Mouse (Mus musculus) heart, embryonic 15.5 days (tissue): Measurements from ENCODE around the gene Adam10. TPM values are rescaled to one million over a fixed set of nuclear protein-coding genes. Genes with fewer than 3 reads are reported as not detected.

ENCODE experiments used
- ATAC-seq: fragments of 200-750 bp; cut with Nextera tagmentation; replicated peaks from 2 replicates; pipeline ENCODE4 v1.8.0; 2017; ENCODE audit warnings: low read depth, moderate TSS enrichment; ENCODE audit not compliant: insufficient number of reproducible peaks, insufficient read depth, low FRiP score
- H3K27ac ChIP-seq: fragments of 300-500 bp; sonication (generic); 2 replicates; pipeline ENCODE4 v1.5.1; 2015; ENCODE audit warnings: mild to moderate bottlenecking, inconsistent platforms
- H3K27me3 ChIP-seq: fragments of 300-500 bp; sonication (generic); 2 replicates; pipeline ENCODE4 v1.6.1; 2015; ENCODE audit warnings: inconsistent platforms
- H3K36me3 ChIP-seq: fragments of 300-500 bp; sonication (generic); 2 replicates; pipeline ENCODE4 v1.6.1; 2015; ENCODE audit warnings: mild to moderate bottlenecking, inconsistent platforms
- H3K4me1 ChIP-seq: fragments of 300-500 bp; sonication (generic); replicated peaks from 2 replicates; pipeline ENCODE4 v1.6.1; 2015; ENCODE audit warnings: inconsistent platforms
- H3K4me2 ChIP-seq: fragments of 300-500 bp; sonication (generic); 2 replicates; pipeline ENCODE4 v1.6.1; 2015; ENCODE audit warnings: inconsistent platforms, mild to moderate bottlenecking, moderate library complexity
- H3K4me3 ChIP-seq: fragments of 300-500 bp; sonication (generic); 2 replicates; pipeline ENCODE4 v1.5.1; 2015; ENCODE audit warnings: mild to moderate bottlenecking, inconsistent platforms
- H3K9ac ChIP-seq: fragments of 300-500 bp; sonication (generic); 2 replicates; pipeline ENCODE4 v1.6.1; 2015; ENCODE audit warnings: mild to moderate bottlenecking, inconsistent platforms
- H3K9me3 ChIP-seq: fragments of 300-500 bp; sonication (generic); replicated peaks from 2 replicates; pipeline ENCODE4 v1.6.1; 2016; ENCODE audit warnings: inconsistent platforms
- WGBS: fragments of 180-500 bp; shearing (Covaris S2); methylation state at CpG from one replicate; pipeline ENCODE4 v1.1.7; 2015; ENCODE audit warnings: mixed read lengths; 5-methylcytosine and 5-hydroxymethylcytosine counted together
- polyA plus RNA-seq: library from polyadenylated mRNA; unstranded; fragments of >200 nt; fragmentation: Nextera tagmentation; extraction: Ambion mirVana; gene quantifications from 2 replicates; pipeline ENCODE4 v1.2.1, GENCODE M21; 2015

Gene Adam10
- polyA plus RNA-seq, 1 experiment from 2014 or later, result 61.3 TPM

DNA sequence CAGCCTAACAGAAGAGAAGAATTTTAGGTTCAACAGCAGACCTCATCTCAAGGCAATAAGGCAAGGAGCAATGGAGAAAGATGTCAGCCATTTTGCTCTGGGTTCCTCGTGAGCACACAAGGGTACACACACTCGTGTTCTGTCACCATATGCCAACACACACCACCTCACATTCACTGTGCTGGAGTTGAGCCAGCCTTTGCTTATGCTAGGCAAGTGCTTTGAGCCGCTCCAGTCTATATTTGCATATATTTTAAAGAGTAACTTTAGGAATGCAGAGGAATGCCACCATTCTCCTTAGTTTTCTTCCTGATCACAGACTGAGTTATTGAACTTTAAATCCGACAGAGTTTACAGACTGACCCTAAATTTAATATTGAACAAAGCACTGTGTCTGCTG lies 111.8 kb downstream of the Adam10 start:
- no peak overlapping the region for H3K27ac ChIP-seq
- WGBS, result 87% methylated on average over 4 of the region's 4 CpGs
- no peaks in the 10 kb centered on the region for H3K36me3 ChIP-seq
- no peak overlapping the region for H3K9ac ChIP-seq
- no peaks in the 10 kb centered on the region for H3K27me3 ChIP-seq
- no peak overlapping the region for H3K4me2 ChIP-seq
- H3K9me3 ChIP-seq, result 0 out of 2 replicates have a peak, but pooled peaks cover 3% of the 10 kb centered on the region
- no peak overlapping the region for H3K4me3 ChIP-seq
- no peak for ATAC-seq
- peaks cover 6% of the 10 kb centered on the region; the same call in 1 of the 2 replicates for H3K4me1 ChIP-seq

DNA sequence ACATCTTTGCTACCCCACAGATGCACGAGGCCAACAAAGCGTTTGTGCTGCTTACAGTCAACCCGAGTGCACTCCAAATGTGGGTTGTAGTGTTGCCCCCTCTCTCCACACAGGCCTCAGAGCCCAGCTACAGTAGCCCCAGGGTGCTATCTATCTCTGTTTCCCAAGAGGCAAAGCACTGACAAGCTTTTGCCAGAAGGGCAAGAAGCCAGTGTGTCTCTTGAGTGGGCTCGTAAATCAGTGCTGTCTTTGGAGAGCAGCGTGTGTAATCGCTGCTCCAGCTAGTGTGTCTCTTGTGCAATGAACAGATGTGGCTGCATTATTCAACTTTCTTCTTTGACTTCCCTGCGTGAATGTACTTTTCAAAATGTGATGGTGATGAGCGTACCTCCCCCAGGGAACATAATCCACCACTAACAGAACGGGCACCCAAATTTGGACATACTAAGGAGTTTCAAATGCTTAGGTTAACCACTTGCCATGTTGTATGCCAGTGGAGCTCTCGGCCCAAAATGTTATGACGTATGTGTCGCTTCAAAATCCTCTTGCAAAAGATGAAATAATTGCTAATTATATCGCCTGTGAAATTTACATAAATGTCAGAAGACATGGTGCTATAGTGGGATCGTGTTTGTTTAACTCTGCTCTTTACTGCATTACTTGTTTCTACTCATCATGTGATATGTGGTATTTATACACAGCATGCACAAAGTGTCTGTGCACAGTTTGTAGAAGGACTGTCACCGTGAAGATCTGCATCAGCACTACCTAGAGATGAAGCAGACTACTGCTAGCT lies 116.0 kb downstream of the Adam10 start:
- Histone ChIP-seq H3K27ac (no peak overlapping the region; the same call in 1 of the 2 replicates), H3K4me1 (peaks cover 6% of the 10 kb centered on the region; the same call in 1 of the 2 replicates), H3K4me2 (no peak overlapping the region), H3K36me3 (no peaks in the 10 kb centered on the region), H3K9ac (no peak overlapping the region), H3K9me3 (no peaks in the 10 kb centered on the region), H3K4me3 (no peak overlapping the region), H3K27me3 (no peaks in the 10 kb centered on the region)
- no peak for ATAC-seq
- 63% methylated on average over 15 of the region's 15 CpGs for WGBS

DNA sequence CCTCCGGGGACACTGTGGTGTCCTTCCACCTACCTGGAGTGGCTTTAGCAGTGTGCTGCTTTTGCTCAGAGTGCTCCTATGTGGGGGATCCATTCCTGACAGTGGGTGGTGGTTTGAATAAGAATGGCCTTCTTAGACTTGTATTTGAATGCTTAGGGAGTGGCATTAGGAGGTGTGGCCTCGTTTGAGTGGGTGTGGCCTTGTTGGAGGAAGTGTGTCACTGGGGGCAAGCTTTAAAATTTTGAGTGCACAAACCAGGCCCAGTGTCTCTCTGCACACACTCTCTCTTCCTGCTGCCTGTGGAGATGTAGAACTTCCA lies 116.6 kb downstream of the Adam10 start:
- no peak for ATAC-seq
- no peak overlapping the region for H3K9ac ChIP-seq
- no peak overlapping the region for H3K27ac ChIP-seq
- H3K27me3 ChIP-seq, result no peaks in the 10 kb centered on the region
- H3K9me3 ChIP-seq, result no peaks in the 10 kb centered on the region
- H3K4me1 ChIP-seq, result peaks cover 6% of the 10 kb centered on the region
- no peak overlapping the region for H3K4me3 ChIP-seq
- no peaks in the 10 kb centered on the region for H3K36me3 ChIP-seq
- H3K4me2 ChIP-seq, result no peak overlapping the region
- 51% methylated on average over 2 of the region's 2 CpGs for WGBS

DNA sequence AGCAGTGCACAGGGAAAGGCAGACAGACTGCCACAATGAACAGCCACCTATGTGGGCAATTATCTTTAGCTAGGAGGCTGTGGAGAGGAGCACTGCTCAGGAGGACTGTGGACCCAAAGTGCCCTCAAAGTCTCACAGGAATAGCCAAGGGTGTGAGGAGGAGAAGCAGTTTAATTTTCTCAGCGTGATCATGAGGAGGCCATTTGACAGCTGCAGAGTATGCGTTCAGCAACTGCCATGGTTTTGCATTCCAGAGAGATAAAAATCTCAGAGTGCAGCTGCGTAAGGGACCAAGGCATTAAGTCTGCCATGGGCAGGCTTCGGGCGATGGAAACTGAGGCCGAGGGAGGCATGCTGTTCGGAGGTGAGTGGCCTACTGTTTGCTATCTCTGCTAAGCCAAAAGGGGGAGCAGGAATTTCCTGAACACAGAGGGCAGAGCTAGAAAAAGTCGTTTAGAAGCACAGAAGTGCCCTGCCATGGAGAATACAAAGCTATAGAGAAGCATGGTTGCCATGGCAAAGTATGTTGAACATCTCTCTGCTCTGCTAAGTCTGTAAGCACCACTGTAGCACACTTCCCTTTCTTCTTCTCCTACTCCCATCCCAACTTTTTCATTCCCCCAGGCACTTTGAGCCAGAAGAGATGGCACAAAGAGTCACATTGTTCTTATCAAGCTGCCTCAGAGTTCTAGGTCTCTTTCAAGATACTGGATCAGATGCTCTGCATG lies 122.0 kb downstream of the Adam10 start:
- Histone ChIP-seq H3K4me3 (no peak overlapping the region), H3K9ac (no peak overlapping the region), H3K27me3 (no peaks in the 10 kb centered on the region), H3K27ac (no peak overlapping the region), H3K36me3 (no peaks in the 10 kb centered on the region), H3K4me1 (peaks cover 5% of the 10 kb centered on the region; the same call in 1 of the 2 replicates), H3K4me2 (no peak overlapping the region), H3K9me3 (no peaks in the 10 kb centered on the region)
- WGBS, result 41% methylated on average over 8 of the region's 8 CpGs
- ATAC-seq, result no peak

DNA sequence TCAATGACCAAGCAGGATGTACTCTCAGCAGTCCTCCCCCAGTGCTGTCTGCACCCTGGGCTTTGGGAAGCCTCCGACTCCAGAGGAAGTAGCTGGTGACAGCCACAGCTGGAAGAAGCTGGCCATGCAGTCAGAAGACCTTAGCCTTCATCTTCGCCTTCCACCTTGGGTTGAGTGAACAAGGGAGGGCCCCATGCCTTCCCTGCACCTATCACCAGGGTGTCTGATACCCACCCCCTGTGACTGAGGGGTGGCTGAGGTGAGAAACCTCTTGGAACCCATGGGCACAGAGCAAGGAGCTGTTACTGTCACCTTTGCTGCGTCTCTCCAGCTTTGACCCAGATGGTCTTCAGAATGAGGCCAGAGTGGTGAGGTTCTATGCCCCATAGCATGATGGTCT lies 123.0 kb downstream of the Adam10 start:
- Histone ChIP-seq H3K4me3 (no peak overlapping the region), H3K27ac (no peak overlapping the region), H3K4me1 (peaks cover 5% of the 10 kb centered on the region; the same call in 1 of the 2 replicates), H3K9ac (no peak overlapping the region), H3K9me3 (no peaks in the 10 kb centered on the region), H3K27me3 (no peaks in the 10 kb centered on the region), H3K4me2 (no peak overlapping the region), H3K36me3 (no peaks in the 10 kb centered on the region)
- 75% methylated on average over 3 of the region's 3 CpGs for WGBS
- no peak for ATAC-seq

DNA sequence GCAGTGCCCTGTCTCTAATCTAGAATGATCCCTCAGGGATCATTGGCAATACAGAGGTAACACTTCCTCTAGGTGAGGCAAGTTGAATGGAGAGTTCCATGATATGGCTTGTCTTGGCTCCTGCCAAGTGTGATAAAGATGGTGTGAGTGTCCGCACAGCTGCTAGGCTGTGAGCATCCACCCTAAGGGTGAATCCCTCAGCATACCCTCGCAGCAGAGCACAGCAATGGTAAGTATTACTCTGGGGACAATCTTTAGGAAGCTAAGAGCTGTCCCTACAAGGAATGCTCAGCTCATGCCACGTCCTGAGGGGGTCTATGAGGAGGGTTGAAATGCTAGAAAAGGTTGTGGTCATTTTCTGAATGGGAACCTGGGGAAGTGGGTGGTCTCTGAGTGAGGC lies 124.0 kb downstream of the Adam10 start:
- no peaks in the 10 kb centered on the region for H3K27me3 ChIP-seq
- no peaks in the 10 kb centered on the region for H3K9me3 ChIP-seq
- no peaks in the 10 kb centered on the region for H3K36me3 ChIP-seq
- peaks cover 8% of the 10 kb centered on the region for H3K4me1 ChIP-seq
- ATAC-seq, result no peak
- H3K27ac ChIP-seq, result no peak overlapping the region
- H3K4me2 ChIP-seq, result no peak overlapping the region
- 68% methylated on average over 3 of the region's 3 CpGs for WGBS
- no peak overlapping the region for H3K4me3 ChIP-seq
- H3K9ac ChIP-seq, result no peak overlapping the region

DNA sequence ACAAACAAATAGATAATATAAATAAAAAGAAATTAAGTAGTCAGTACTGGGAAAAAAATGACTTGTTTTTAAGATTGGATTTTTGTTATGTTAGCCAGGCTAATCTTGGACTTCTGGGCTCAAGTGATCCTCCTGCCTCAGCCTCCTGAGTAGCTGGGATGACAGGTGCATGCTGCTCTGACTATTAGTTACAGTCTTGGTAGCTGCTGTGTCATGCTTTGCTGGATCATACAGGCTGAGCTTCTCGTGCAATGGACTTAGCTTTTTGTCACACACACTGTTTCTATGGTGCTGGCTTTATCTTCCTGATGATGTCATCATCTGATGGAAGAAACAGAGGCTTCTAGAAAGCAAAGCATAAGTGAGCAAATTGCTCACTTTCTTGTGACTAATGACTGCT lies 127.3 kb downstream of the Adam10 start:
- no peak overlapping the region for H3K4me2 ChIP-seq
- ATAC-seq, result no peak
- no peak overlapping the region for H3K4me3 ChIP-seq
- H3K9me3 ChIP-seq, result no peaks in the 10 kb centered on the region
- WGBS, result 60% methylated on average over 1 of the region's 1 CpGs
- no peaks in the 10 kb centered on the region for H3K27me3 ChIP-seq
- H3K9ac ChIP-seq, result no peak overlapping the region
- H3K4me1 ChIP-seq, result peaks cover 9% of the 10 kb centered on the region
- no peaks in the 10 kb centered on the region for H3K36me3 ChIP-seq
- no peak overlapping the region for H3K27ac ChIP-seq

DNA sequence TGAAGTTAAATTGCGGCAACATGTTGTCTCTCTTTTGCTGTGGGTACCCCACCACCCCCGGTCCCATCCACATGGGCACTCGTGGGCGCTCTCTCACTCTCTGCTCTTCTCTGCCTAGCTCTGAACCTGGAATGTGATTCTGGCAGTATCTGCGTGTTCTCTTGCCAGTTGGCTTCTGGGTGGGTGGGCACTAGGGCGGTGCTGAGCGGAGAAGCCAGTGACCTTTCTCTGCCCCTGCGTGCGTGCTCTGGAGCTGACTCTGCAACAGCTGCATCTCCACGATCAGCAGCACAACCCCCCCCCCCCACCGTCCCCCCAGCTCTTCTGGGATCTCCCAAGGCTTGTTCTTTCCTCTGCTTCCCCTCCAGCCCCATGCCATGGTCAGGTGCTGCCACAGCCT lies 128.9 kb downstream of the Adam10 start:
- H3K9me3 ChIP-seq, result no peaks in the 10 kb centered on the region
- WGBS, result 59% methylated on average over 11 of the region's 11 CpGs
- no peak for ATAC-seq
- no peaks in the 10 kb centered on the region for H3K27me3 ChIP-seq
- H3K36me3 ChIP-seq, result no peaks in the 10 kb centered on the region
- H3K4me2 ChIP-seq, result no peak overlapping the region
- H3K4me1 ChIP-seq, result peaks cover 23% of the 10 kb centered on the region
- H3K9ac ChIP-seq, result no peak overlapping the region
- H3K27ac ChIP-seq, result no peak overlapping the region
- H3K4me3 ChIP-seq, result no peak overlapping the region

DNA sequence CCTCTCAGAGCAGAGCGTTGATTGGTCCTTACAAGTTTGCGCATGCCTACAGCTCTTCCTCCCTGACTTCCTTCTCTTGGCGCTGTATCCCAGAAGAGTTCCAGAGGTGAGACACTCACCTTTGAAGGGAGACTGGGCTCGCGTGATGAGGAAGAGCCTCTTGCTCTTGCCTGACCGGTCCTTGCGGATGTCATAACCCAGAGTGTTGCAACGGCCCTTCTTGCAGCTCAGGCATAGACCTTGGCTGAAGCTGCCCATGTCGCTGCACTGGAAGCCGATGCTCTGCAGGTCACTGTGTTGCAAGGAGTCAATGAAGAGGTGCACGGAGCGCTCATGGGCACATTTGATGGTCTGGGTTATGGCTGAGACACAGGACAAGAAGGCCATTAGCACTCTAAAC lies 133.8 kb downstream of the Adam10 start:
- H3K27ac ChIP-seq, result no peak overlapping the region
- H3K9ac ChIP-seq, result no peak overlapping the region
- no peaks in the 10 kb centered on the region for H3K27me3 ChIP-seq
- WGBS, result 94% methylated on average over 12 of the region's 12 CpGs
- no peaks in the 10 kb centered on the region for H3K36me3 ChIP-seq
- no peaks in the 10 kb centered on the region for H3K9me3 ChIP-seq
- no peak overlapping the region for H3K4me2 ChIP-seq
- H3K4me3 ChIP-seq, result no peak overlapping the region
- no peak for ATAC-seq
- peaks cover 34% of the 10 kb centered on the region for H3K4me1 ChIP-seq

DNA sequence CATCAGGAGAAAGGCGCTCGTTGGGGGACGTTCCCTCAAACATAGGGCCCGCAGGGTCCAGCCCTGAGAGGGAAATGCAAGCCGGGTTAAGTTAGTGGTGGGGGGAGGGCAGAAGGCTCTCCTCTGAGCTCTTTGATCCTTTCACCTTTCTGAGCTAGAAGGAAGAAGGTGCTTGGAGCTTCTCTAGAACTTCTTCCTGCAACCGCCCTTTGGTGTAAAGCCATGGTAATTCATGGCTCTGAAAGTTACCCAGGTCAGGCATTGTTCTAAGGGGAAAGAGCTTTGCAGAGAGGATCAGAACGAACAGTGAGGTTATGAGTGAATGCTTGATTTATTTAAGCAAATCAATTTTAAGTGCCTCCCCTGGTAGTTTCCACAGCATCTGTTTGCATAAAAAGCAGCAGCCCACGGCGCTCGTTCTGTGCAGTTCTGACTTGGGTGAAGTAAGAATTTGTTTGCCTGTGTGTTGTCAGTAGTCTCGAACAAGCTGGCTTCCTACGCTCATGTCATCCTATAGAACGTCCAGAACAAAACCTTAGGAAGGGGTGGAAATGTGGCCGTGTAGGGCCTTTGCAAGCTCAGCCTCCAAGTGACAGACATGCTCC lies 138.0 kb downstream of the Adam10 start:
- Histone ChIP-seq H3K27ac (no peak overlapping the region), H3K27me3 (no peaks in the 10 kb centered on the region), H3K4me2 (no peak overlapping the region), H3K9me3 (no peaks in the 10 kb centered on the region), H3K4me3 (no peak overlapping the region), H3K9ac (no peak overlapping the region), H3K36me3 (no peaks in the 10 kb centered on the region), H3K4me1 (peaks cover 17% of the 10 kb centered on the region)
- 72% methylated on average over 14 of the region's 14 CpGs for WGBS
- no peak for ATAC-seq

DNA sequence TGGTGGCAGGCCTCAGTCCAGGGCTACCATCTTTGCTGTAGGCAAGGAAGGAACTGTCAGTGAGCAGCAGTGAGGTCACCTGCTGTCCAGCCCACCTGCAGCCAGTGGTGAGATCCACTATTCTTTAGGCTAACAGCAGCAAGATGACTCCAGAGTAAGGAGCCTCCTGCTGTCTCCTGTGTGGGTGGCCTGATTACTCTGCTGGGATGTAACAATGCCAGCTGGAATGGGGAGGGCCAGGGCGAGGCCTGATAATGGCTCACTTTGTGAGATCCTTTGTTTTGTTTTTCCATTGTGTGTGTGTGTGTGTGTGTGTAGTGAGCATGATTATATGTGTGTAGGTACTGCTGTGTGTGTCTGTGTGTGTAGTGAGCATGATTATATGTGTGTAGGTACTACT lies 138.6 kb downstream of the Adam10 start:
- no peaks in the 10 kb centered on the region for H3K36me3 ChIP-seq
- peaks cover 12% of the 10 kb centered on the region for H3K4me1 ChIP-seq
- H3K4me2 ChIP-seq, result no peak overlapping the region
- H3K27me3 ChIP-seq, result no peaks in the 10 kb centered on the region
- no peak for ATAC-seq
- no peak overlapping the region for H3K27ac ChIP-seq
- WGBS, result 65% methylated on average over 1 of the region's 1 CpGs
- no peak overlapping the region for H3K9ac ChIP-seq
- H3K9me3 ChIP-seq, result no peaks in the 10 kb centered on the region
- H3K4me3 ChIP-seq, result no peak overlapping the region
